Mouse (Mus musculus) 416B (cell line): ENCODE results near the gene Ttll8.
A peak's percentile ranks its signal among the peaks of the same experiment; 100 is the strongest.

ENCODE experiments used
- DNase-seq: peaks from one replicate; pipeline ENCODE4 v3.0.0; 2011; ENCODE audit warnings: low read depth

Ttll8 gene

GRCm38 (mm10) chr15:88954368-88955072 is at the start of gene Ttll8:
Gene Ttll8 (minus strand): TSS chr15:88954418.
- DNase-seq, result no peak

GRCm38 (mm10) chr15:89001245-89001644 is 47.0 kb upstream of the Ttll8 start:
- no peak for DNase-seq

DNA sequence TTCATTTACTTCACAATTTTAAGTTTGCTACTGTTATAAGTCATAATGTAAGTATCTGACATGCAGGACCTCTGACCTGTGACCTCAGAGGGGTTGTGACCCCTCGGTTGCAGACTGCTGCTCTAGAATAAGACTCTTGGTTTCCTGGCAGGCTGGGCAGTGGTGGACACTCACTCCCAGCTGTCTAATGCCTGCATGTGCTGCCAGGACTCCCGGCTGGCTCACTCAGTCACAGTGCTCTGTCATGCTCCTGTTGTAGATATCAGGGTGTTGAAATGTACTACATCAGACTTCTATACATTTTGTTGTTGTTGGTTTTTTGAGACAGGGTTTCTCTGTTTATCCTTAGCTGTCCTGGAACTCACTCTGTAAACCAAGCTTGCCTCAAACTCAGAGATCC is 46.1 kb upstream of the Ttll8 start:
- no peak for DNase-seq

GRCm38 (mm10) chr15:88999124-88999523 is 44.9 kb upstream of the Ttll8 start:
- DNase-seq, result peak; percentile 25

GRCm38 (mm10) chr15:88998636-88999035 is 44.4 kb upstream of the Ttll8 start:
- no peak for DNase-seq

GRCm38 (mm10) chr15:88989236-88989635 is 35.0 kb upstream of the Ttll8 start:
- DNase-seq, result peak; percentile 22

DNA sequence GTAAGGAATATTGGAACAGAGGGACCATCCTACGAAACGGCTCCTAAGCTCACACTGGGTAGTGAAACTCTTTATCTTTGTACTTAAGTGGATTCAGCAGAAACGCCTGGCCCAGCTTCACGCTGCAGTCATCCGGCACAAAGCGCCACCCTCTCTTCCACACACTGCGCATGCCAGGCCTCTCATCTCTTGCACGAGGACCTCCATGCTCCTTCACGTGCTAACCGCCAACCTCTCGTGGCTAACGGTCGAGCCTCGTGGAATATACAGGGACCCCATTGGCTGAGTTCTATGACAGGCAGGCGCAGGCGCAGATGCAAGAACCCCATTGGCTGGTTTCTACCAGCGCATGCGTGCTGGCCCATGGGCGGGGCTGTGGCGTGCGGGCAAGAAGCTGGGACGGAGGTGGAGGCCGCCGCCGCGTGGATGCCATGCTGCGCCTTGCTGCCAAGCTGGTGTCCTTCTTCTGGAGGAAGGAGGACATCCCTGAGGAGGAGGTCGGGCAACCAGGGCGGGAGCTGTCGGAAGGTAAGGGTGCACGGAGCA is 28.4 kb upstream of the Ttll8 start, which contains the start of gene Mov10l1:
Gene Mov10l1, plus strand, starts transcription at position 376 of the 546 bp plus-strand sequence.
- DNase-seq, result no peak

DNA sequence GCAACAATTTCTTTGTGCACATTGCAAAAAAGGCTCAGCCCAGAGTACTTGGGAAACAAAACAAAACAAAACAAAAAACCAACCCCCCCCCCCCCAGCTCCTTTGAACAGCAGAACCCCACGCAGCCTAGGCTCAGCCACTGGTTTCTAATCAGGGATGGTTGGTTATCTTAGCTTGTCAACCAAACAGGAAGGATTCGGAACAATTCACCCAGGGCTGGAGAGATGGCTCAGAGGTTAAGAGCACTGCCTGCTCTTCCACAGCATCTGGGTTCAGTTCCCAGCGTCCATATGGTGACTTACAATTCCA is 24.9 kb upstream of the Ttll8 start:
- no peak for DNase-seq

- DNase-seq, result no peak
Measured at GRCm38 (mm10) chr15:88978281-88979137, 24.3 kb upstream of the Ttll8 start, which contains the start of gene Mlc1. Gene Mlc1 (minus strand): TSS chr15:88979007.

DNA sequence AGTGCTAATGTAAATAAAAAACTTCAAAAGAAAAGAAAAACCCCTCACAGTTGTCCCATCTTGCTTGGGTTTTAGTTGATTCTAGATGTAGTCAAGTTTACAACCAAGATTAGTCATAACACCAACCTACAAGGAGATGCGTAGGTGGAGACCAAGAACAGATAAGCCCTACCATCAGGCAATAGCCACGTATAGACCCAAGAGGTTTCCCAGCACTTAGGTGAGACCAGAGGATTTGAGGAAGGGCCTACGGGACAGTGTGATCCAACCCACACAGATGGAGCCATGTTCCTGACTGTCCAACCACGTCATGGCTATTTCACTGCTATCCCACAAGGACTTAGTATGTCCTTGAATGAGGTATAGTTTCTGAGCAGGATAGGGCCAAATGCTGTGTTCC is 18.1 kb upstream of the Ttll8 start:
- no peak for DNase-seq

DNA sequence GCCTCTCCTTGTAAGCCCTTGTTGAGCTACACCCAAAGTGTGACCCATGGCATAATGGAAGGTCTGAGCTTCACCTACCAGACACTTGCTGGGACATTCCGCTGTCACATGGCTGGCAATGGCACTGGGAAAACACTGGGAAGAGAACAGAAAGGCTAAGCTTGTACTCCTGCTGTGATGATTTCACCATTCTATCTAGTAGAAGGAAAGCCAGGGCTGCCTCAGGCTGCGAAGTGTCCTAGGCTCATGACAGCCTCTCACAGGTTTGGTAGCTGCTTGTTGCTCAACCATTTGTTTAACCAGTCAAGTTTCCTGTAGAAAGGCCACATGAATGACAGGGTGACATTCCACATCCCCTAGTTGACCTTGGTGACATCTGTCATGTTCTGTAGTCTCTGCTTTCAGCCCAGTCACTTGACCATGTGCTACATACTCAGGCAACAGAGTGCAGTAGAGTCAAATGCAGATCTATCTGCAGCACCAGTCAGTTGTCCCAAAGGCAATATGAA is 9.9 kb upstream of the Ttll8 start:
- peak; percentile 75 for DNase-seq

GRCm38 (mm10) chr15:88957522-88957921 is 3.3 kb upstream of the Ttll8 start:
- no peak for DNase-seq

DNA sequence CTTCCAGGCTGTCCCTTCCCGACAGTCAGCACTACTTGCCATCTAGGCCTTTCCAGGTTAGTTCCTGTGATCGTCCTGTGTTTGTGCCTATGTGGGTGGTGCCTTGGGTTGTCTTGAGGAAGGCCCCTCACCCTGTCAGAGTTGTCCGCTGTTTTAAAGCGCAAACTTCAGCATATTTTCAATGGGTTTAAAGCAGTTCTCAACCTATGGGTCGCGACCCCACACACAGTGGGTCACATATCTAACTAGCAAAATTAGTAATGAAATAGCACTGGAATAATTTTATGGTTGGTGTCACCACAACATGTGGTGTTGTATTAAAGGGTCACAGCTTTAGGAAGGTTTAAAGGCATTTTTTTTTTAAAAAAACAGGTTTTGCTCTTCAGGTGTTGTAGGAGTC is 1.1 kb upstream of the Ttll8 start:
- DNase-seq, result no peak

GRCm38 (mm10) chr15:88951246-88951645 is 3.0 kb downstream of the Ttll8 start:
- DNase-seq, result no peak

- DNase-seq, result peak; percentile 45
Measured at GRCm38 (mm10) chr15:88946851-88947250, 7.4 kb downstream of the Ttll8 start.

GRCm38 (mm10) chr15:88943896-88944551 is 10.2 kb downstream of the Ttll8 start:
- peak; percentile 24 for DNase-seq

- no peak for DNase-seq
Measured at GRCm38 (mm10) chr15:88942783-88943182, 11.4 kb downstream of the Ttll8 start.

- no peak for DNase-seq
Measured at GRCm38 (mm10) chr15:88937291-88937650, 16.9 kb downstream of the Ttll8 start.

GRCm38 (mm10) chr15:88936619-88937290 is 17.5 kb downstream of the Ttll8 start:
- peak; percentile 86 for DNase-seq

- peak; percentile 28 for DNase-seq
Measured at GRCm38 (mm10) chr15:88934141-88934540, 20.1 kb downstream of the Ttll8 start.

DNA sequence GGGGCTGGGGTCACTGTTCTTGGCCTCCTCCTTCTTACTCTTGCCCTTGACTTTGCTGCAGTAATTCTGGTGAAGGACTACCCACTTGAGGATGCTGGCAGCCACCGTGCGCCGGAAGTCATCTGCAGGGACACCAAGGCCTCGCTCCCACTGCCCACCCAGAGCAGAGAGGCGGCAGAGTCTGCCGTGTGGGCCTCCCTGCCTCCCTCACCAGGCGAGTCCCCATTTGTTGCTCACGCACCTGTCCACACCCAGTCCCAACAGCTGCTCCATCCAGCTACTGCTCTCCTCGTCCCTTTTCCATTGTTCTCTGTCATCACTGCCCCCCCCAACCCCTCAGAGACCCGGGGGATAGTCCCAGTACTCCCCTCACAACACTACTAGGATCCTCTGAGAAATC is 21.6 kb downstream of the Ttll8 start:
- no peak for DNase-seq

DNA sequence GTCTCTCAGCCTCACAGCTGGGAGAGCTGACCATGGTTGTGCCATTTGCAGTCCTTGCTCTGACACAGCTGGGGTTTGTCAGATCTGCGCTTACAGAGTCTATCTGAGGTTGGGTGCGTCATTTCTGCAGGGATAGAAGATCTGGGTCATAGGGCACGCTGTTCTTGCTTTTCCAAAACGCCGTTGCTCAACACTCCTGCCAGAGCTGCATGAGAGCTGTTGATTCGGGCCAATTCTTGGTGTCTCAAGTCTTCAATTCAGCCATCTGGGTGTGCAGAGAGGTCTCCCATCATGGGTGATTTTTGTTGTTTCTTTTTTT is 32.3 kb downstream of the Ttll8 start:
- no peak for DNase-seq
